Mouse (Mus musculus) natural killer cell, adult 2 months (primary cell): ENCODE data around the gene Gm28269.

Experiments used
- DNase-seq, 2 experiments: peaks; one replicate each; pipeline ENCODE4 v3.0.0; 2022; ENCODE audit warnings: low spot score in 2 of 2

Gene Gm28269

GRCm38 (mm10) chrX:21744997-21745396 is at the start of gene Gm28269:
Gene Gm28269 (minus strand): TSS chrX:21745097.
- DNase-seq, result no peak

- DNase-seq, result no peak
Measured at GRCm38 (mm10) chrX:21716885-21717284, 28.0 kb downstream of the Gm28269 start.

- no peak for DNase-seq
Measured at GRCm38 (mm10) chrX:21715293-21715692, 29.6 kb downstream of the Gm28269 start.

GRCm38 (mm10) chrX:21714829-21715228 is 30.1 kb downstream of the Gm28269 start, which contains the start of gene Slc6a14:
Gene Slc6a14 (plus strand): TSS chrX:21714896.
- no peak for DNase-seq

- DNase-seq, result no peak
Measured at GRCm38 (mm10) chrX:21704470-21704869, 40.4 kb downstream of the Gm28269 start.

- DNase-seq, result no peak
Measured at GRCm38 (mm10) chrX:21701646-21702045, 43.3 kb downstream of the Gm28269 start.

- DNase-seq, result no peak
Measured at GRCm38 (mm10) chrX:21695687-21696086, 49.2 kb downstream of the Gm28269 start.

- no peak for DNase-seq
Measured at GRCm38 (mm10) chrX:21695220-21695619, 49.7 kb downstream of the Gm28269 start.
